Mouse (Mus musculus): ENCODE measurements around the gene Ric1. TPM values are rescaled to one million over a fixed set of nuclear protein-coding genes. Genes with fewer than 3 reads are reported as not detected.
"Not testable (repeated sequence)": the region's sequence is repeated elsewhere in the genome, so short reads cannot be mapped to it uniquely, and the experiment has no call there.

Gene Ric1
- total RNA-seq, 2 experiments from 2014 or later = 24.4 to 27.3 TPM

DNA sequence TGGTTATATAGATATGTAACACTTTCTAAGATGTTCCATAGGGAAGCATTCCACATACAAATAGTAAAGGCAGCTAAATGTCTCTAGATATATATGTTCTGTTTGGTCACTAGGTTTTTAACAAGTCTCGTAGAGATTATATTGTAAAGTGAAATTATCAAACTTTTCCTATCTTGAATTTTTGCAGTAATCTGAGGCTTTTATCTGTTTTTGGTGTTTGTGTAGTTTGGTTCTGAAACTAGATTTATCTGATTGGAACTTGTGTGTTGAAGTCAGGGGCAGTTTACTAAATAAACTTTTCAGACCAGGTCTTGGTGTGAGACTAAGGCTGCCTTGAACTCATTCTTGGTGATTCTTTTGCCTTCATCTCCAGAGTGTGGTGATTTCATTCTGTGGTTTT lies 29.0 kb downstream of the Ric1 start:
- no peak for TF ChIP-seq CTCF (IDR thresholded peaks at IDR 0.05)
- DNase-seq = no peak
- H3K4me3 ChIP-seq = no peak overlapping the region
- intact Hi-C loops (cut with DNase I) = no loop called here
- no peak overlapping the region for H3K27ac ChIP-seq

GRCm38 (mm10) chr19:29551980-29552379 lies 29.9 kb downstream of the Ric1 start:
- DNase-seq; H3K27ac ChIP-seq; H3K4me3 ChIP-seq; intact Hi-C loops (cut with DNase I): not testable (repeated sequence)

DNA sequence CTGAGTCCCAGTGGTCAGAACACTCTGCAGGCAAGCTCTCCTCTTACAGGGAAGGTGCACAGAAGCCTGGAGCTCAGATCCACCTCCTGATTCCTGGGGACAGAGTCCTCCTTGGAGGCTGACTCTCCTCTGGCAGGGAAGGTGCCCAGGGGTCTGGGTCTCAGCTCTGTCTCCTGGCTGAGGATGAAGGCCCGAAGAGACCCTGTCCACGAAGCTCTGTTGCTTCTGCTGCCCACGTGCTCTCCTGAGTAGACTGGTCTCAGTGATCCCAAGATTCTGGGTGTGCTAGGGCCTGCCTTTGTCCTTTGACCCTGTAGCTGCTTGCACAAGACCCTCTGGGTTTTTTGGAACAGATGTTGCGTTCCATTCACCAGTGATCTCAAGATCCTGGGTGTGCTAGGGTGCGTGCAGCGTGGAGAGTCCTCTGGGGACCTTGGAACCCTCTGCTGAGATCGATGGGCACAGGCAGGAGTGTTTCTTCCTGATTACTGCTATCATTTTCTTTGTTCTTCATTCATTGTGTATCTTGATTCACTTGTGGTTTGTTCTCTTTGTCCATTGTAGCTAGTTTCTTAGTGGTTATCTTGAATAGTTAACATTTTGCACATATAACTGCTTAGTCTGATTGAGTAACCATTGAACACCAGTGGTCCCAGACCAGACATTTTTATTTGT lies 35.2 kb downstream of the Ric1 start:
- H3K4me3 ChIP-seq; DNase-seq; intact Hi-C loops (cut with DNase I): not testable (repeated sequence)
- peak overlapping the region; percentile 31; the same call in 1 of the 2 replicates for H3K27ac ChIP-seq

DNA sequence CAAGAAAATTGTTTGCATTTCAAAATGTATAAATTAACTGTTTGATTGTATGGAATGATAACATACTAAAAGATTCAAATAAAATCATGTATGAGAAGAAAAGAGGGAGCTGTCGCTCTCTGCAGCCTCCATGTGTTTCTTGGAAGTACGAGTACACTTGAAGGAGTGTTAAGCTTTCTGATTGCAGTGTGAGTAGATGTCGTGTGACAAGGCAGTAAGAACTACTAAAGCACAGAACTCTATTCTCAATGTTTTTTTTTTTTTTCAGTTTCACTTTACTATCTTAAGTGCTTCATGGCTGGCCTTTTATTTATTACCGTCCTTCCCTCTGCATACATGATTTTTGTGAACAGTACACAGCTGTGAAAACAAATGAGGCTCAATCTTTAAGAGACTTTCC lies 40.1 kb downstream of the Ric1 start:
- Histone ChIP-seq H3K4me3 (no peak overlapping the region), H3K27ac (no peak overlapping the region)
- intact Hi-C loops (cut with DNase I) = loop anchor here (2.0 to 5.0 kb wide), 3 partner anchors 39 to 195 kb away; partner anchors contain the start of genes Cd274, Plgrkt and Ric1
- no peak for DNase-seq
- no peak for TF ChIP-seq CTCF (IDR thresholded peaks at IDR 0.05)

- no peak; the same call in 1 of the 2 replicates for TF ChIP-seq CTCF (IDR thresholded peaks at IDR 0.05)
- no peak for DNase-seq
- peak overlapping the region; percentile 54 for H3K27ac ChIP-seq
- no peak overlapping the region for H3K4me3 ChIP-seq
- intact Hi-C loops (cut with DNase I) = loop anchor here (2.0 to 5.0 kb wide), 3 partner anchors 40 to 195 kb away; partner anchors contain the start of genes Cd274, Plgrkt and Ric1
Observed at GRCm38 (mm10) chr19:29562603-29563002, 40.5 kb downstream of the Ric1 start.

DNA sequence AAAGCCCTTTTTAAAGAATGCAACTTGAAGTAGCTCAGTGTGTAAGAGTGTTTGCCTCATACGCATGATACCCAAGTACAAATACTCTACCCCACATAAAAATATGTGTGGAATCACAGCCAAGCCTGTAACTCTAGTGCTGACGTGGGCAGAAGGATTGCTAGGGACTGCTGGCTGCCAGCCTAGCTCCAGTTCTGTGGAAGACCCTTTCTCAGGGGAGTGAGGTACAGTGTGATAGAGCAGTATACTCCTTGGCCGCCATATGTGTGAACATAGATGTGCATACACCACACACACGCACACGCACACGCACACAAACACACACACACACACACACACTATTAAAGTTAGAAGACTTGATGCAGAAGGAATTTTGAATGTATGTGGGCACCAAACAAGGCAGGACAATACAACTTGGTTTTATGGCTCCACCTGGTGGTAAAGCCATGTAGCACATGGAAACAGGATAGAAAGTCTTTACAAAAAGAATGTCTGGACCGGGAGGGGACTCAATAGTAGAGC lies 41.2 kb downstream of the Ric1 start:
- peak overlapping the region; percentile 54 for H3K27ac ChIP-seq
- intact Hi-C loops (cut with DNase I) = loop anchor here (2.0 to 5.0 kb wide), 3 partner anchors 41 to 196 kb away; partner anchors contain the start of genes Cd274, Plgrkt and Ric1
- peak; percentile 84 for TF ChIP-seq CTCF (IDR thresholded peaks at IDR 0.05)
- H3K4me3 ChIP-seq = no peak overlapping the region
- peak; percentile 33 for DNase-seq

DNA sequence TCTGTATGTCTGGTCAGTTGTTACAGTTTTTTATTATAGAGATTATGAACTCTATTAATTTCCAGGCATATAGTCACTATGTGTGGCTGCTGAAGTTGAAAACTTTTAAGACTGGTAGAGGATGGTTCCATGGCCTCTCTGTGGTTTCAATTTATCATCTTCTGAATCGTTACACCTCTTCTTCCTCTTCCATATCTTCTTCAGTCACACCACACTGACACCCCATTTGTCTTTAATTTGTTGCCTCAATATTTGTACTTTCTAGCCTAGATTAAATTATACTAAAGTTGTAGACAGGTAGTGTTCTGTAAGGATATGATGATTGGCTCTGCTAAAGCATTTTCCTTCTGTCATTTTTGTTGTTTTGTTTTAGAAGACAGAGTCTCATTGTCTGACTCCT lies 44.4 kb downstream of the Ric1 start:
- Histone ChIP-seq H3K4me3 (no peak overlapping the region), H3K27ac (no peak overlapping the region)
- intact Hi-C loops (cut with DNase I) = no loop called here
- no peak for DNase-seq
- TF ChIP-seq CTCF (IDR thresholded peaks at IDR 0.05) = no peak

GRCm38 (mm10) chr19:29582439-29582838 lies 60.4 kb downstream of the Ric1 start:
- no peak for TF ChIP-seq CTCF (IDR thresholded peaks at IDR 0.05)
- intact Hi-C loops (cut with DNase I) = no loop called here
- no peak for DNase-seq
- Histone ChIP-seq H3K27ac (no peak overlapping the region), H3K4me3 (no peak overlapping the region)

DNA sequence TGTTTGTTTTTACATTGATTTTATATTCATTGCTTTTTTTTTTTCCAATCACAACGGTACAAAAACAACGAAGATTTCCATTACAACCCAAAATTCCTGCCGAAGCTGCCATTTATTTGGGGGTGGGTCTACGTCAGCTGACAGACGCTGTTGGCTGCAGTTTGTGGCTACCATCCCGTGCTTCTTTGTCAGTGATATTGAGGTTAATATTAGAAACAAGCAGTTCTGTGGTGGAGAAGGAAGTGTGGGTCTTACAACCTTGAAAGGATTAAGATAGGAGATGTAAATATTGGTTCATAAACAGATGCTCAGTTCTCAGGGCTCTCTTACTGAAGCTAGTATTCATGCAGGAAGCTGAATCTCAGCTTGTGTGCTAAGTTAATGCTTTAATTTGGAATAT lies 61.7 kb downstream of the Ric1 start:
- TF ChIP-seq CTCF (IDR thresholded peaks at IDR 0.05) = no peak
- H3K4me3 ChIP-seq = no peak overlapping the region
- intact Hi-C loops (cut with DNase I) = no loop called here
- DNase-seq = no peak
- no peak overlapping the region for H3K27ac ChIP-seq

DNA sequence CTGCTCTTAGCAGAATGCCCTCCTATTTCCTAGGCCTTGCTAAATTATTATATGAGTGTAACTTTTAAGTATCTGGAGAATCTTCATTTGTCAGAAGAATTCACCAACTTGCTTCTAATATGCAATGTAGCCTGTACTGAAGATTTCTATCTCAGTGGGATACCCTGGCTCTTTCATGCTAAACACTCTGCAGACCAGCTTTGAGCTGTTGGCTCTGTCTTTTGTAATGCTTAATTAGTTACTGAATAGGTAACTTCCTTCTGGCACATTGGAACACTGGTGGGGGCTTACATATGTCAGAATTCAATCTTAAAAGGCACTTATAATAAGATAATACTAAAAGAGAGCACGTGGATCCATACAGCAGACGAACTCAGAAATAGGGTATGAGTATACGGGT lies 71.7 kb downstream of the Ric1 start:
- H3K27ac ChIP-seq, H3K4me3 ChIP-seq: not testable (repeated sequence)

DNA sequence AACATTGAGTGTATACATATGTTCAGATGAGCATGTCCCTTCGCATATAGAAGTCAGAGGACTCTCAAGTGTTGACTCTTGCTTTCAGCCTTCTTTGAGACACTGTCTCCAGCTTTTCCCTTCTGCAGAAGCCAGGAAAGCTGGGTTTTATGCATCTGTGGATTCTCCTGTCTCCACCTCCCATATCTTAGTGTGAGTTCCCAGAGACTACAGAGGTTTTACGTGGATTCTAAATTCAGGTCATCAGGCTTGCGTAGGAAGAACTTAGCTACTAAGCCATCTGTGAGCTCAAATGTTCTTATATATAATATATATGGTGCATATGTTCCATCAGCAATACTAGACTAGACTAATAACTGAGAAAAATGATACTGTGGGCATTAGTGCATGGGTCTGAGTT lies 74.2 kb downstream of the Ric1 start:
- no peak overlapping the region for H3K27ac ChIP-seq
- no peak for TF ChIP-seq CTCF (IDR thresholded peaks at IDR 0.05)
- intact Hi-C loops (cut with DNase I) = no loop called here
- no peak overlapping the region for H3K4me3 ChIP-seq
- no peak for DNase-seq

More for the DNA sequence above, 71.7 kb downstream of the Ric1 start:
- DNase-seq; intact Hi-C loops (cut with DNase I): not testable (repeated sequence)

DNA sequence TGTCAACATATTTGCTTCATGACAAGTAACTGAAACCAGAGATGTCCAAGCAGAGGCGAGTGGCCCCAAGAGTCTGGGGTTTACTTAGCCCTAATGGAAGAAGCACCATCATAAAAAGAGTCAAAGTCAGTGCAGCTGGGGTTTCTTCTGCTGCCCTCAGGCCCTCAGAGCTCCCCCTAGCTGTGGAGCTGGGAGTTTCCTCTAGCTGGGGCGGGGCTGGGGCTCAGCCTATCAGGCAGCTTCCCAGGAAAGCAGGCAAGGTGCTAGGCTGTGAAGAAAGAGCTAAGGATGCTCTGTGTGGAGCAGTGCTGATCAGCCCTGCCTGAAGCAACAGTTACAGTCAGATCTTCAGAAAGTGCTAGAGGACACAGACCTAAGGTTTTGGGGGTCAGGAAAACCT lies 74.9 kb downstream of the Ric1 start:
- intact Hi-C loops (cut with DNase I) = no loop called here
- DNase-seq = peak; percentile 24
- no peak overlapping the region for H3K27ac ChIP-seq
- peak; percentile 51 for TF ChIP-seq CTCF (IDR thresholded peaks at IDR 0.05)
- H3K4me3 ChIP-seq = no peak overlapping the region

- Histone ChIP-seq H3K27ac (no peak overlapping the region), H3K4me3 (no peak overlapping the region)
- no peak for TF ChIP-seq CTCF (IDR thresholded peaks at IDR 0.05)
- intact Hi-C loops (cut with DNase I) = no loop called here
- DNase-seq = no peak
Observed at GRCm38 (mm10) chr19:29598981-29599380, 76.9 kb downstream of the Ric1 start.

Data from gastrocnemius, adult 2 months (tissue).